Mouse (Mus musculus): ENCODE measurements around the gene Chchd1. TPM values are rescaled to one million over a fixed set of nuclear protein-coding genes. Genes with fewer than 3 reads are reported as not detected.

Gene Chchd1
- 33.2 TPM for polyA plus RNA-seq (2015; fragmentation: Illumina TruSeq; extraction: RNeasy Lipid Tissue Mini Kit (QIAGEN cat#74804); ENCODE audit: insufficient read depth, low read depth, low replicate concordance)

DNA sequence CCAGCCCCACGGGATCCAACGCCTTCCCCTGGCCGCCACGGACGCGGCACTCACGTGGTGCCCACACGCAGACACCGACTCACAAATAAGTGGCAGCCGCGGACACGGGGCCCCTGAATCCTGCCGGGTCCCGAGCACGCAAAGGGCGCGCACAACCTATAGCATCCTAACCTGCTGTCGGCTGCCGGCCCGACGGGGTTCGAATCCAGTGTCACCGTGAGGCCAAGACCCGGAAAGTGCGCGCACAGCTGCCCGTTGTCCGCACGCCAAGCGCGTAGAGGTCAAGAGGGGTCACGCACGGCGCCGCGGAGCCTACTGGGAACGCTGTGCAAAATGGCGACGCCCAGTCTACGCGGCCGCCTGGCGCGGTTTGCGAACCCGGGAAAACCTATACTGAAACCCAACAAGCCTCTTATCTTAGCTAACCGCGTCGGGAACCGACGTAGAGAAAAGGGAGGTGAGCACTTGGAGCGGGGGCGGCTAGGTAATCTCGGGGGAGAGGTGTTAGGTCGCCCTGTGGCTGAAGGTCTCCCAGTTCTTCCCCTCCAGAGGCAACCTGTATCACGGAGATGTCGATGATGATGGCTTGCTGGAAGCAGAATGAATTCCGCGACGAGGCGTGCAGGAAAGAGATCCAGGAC is at the start of gene Chchd1:
Chchd1 (plus strand) TSS at position 266 of the 641 bp plus-strand sequence.

GRCm38 (mm10) chr14:20656361-20656760 is 46.4 kb upstream of the Chchd1 start, which contains the start of gene Myoz1:
TSS of gene Myoz1 (minus strand) at chr14:20656540.

DNA sequence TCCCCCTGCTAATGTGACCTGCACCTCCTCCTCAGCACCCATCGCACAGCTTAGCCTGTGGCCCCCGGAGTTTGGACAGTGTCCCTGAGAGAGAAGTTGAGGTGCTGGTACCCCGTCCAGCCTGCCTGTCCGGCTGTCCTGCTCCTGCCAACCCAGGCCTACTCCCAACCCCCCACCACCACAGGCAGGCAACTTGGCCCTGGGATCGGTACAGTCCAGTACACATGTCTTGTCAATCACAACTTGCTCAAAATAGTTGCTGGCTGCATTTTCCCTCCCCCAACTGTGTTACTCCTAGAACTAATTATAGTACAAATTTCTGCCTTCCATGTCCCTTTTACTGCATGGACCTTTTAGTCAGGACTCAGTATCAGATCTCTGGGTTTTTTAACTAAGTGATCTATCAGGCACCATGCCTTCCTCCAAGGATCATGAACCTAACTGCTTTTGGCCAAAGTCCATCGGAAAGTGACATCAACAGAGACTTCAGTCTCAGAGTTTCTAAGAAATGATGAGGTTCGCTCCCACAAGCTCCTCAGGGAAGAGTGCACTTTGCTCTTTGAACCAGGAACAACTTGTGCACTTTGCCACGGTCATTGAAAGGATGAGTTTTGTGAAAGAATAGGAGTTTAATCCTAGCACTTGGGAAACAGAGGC is 34.5 kb upstream of the Chchd1 start, which contains the start of gene Synpo2l:
Synpo2l (minus strand) TSS at position 201 of the 657 bp plus-strand sequence.

GRCm38 (mm10) chr14:20674064-20674833 is 28.6 kb upstream of the Chchd1 start, which contains the start of gene Sec24c:
TSS of gene Sec24c (plus strand) at chr14:20674308.

DNA sequence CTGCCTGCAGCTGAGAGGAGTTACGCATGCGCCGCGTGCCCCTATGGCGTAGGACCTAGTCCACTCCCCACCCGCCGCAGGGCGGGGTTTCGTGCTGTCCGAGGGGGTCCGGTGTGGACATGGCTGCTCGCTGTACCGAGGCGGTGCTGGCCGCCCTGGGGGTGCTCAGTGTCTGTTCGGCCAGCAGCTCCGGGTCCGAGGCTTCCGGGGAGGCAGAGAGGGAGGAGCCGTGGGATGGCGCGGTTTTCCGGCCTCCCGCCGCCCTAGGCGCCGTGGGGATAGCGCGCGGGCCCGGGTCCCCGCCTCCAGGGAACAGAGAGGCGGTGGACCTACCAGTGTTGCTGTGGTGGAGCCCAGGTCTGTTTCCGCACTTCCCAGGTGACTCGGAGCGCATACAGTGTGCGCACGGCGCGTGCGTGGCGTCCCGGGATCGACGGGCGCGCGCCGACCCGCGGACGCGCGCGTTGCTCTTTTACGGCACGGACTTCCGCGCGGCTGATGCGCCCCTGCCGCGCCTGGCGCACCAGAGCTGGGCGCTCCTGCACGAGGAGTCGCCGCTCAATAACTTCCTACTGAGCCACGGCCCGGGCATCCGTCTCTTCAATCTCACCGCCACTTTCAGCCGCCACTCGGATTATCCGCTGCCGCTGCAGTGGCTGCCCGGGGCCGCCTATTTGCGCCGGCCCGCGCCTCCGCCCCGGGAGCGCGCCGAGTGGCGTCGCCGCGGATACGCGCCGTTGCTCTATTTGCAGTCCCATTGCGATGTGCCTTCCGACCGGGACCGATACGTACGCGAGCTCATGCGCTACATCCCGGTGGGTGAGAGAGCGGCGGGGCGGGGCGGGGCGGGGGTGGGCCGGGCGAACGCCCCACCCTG is 7.7 kb upstream of the Chchd1 start, which contains the start of gene Fut11:
Fut11 (plus strand) TSS at position 85 of the 877 bp plus-strand sequence.

GRCm38 (mm10) chr14:20707201-20708190 is 4.7 kb downstream of the Chchd1 start, which contains the start of gene Zswim8:
TSS of gene Zswim8 (plus strand) at chr14:20707552.

DNA sequence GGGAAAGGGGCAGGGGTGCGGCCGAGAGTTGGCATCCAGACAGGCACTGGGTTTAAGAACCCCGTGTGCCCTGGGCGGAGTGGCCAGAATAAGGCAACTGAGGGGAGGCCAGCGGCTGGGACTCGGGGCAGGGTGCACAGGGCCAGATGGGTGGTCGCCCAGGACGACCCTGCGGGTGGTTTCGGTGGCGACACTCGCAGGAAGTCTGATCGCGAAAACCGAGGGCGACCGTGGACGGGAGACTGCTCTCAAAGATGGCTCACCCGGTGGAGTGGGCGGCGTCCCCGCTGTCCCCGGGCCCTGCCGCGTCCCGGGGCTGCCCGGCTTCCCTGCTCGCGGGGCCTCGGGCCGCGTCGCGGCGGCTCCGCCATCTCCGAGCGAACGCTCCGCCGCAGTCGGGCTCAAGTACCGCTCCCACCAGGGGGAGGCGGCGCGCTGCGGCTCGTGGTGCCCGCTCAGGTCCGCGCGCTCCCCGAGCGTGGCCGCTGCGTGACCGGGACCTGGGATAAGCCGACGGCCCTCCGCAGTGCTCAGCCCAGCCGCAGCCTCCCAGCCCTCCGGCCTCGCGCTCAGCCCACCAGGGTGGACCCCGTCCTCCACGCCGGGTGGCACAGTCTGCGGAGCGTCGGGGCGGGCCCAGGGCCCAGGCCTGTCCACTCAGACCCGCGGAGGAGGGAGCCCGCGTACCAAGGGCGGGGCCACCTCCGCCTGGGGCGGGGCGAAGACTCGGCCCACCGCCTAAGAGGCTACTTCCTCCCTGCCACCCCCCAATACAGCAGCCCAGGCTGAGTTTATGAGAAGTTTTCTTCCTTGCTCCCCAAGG is 31.4 kb downstream of the Chchd1 start, which contains the start of gene Ndst2:
Ndst2 (minus strand) TSS at position 611 of the 823 bp plus-strand sequence.

Other genes with a start within 250 kb of the Chchd1 start
- gene Anxa7, start 222.9 kb upstream of the Chchd1 start, polyA plus RNA-seq (2015; fragmentation: Illumina TruSeq; extraction: RNeasy Lipid Tissue Mini Kit (QIAGEN cat#74804); ENCODE audit: insufficient read depth, low read depth, low replicate concordance): 24.2 TPM
- gene Mss51, start 206.1 kb upstream of the Chchd1 start, polyA plus RNA-seq (2015; fragmentation: Illumina TruSeq; extraction: RNeasy Lipid Tissue Mini Kit (QIAGEN cat#74804); ENCODE audit: insufficient read depth, low read depth, low replicate concordance): 2.0 TPM
- gene Ppp3cb, start 156.4 kb upstream of the Chchd1 start, polyA plus RNA-seq (2015; fragmentation: Illumina TruSeq; extraction: RNeasy Lipid Tissue Mini Kit (QIAGEN cat#74804); ENCODE audit: insufficient read depth, low read depth, low replicate concordance): 10.5 TPM
- gene Usp54, start 61.9 kb upstream of the Chchd1 start, polyA plus RNA-seq (2015; fragmentation: Illumina TruSeq; extraction: RNeasy Lipid Tissue Mini Kit (QIAGEN cat#74804); ENCODE audit: insufficient read depth, low read depth, low replicate concordance): 2.5 TPM
- not detected for gene Myoz1, start 46.5 kb upstream of the Chchd1 start, polyA plus RNA-seq (2015; fragmentation: Illumina TruSeq; extraction: RNeasy Lipid Tissue Mini Kit (QIAGEN cat#74804); ENCODE audit: insufficient read depth, low read depth, low replicate concordance)
- not detected for gene Synpo2l, start 34.7 kb upstream of the Chchd1 start, polyA plus RNA-seq (2015; fragmentation: Illumina TruSeq; extraction: RNeasy Lipid Tissue Mini Kit (QIAGEN cat#74804); ENCODE audit: insufficient read depth, low read depth, low replicate concordance)
- 25.6 TPM for gene Sec24c, start 28.7 kb upstream of the Chchd1 start, polyA plus RNA-seq (2015; fragmentation: Illumina TruSeq; extraction: RNeasy Lipid Tissue Mini Kit (QIAGEN cat#74804); ENCODE audit: insufficient read depth, low read depth, low replicate concordance)
- 2.7 TPM for gene Fut11, start 8.0 kb upstream of the Chchd1 start, polyA plus RNA-seq (2015; fragmentation: Illumina TruSeq; extraction: RNeasy Lipid Tissue Mini Kit (QIAGEN cat#74804); ENCODE audit: insufficient read depth, low read depth, low replicate concordance)
- 30.3 TPM for gene Zswim8, start 4.5 kb downstream of the Chchd1 start, polyA plus RNA-seq (2015; fragmentation: Illumina TruSeq; extraction: RNeasy Lipid Tissue Mini Kit (QIAGEN cat#74804); ENCODE audit: insufficient read depth, low read depth, low replicate concordance)
- 16.2 TPM for gene Ndst2, start 31.6 kb downstream of the Chchd1 start, polyA plus RNA-seq (2015; fragmentation: Illumina TruSeq; extraction: RNeasy Lipid Tissue Mini Kit (QIAGEN cat#74804); ENCODE audit: insufficient read depth, low read depth, low replicate concordance)
- gene Camk2g, start 91.1 kb downstream of the Chchd1 start, polyA plus RNA-seq (2015; fragmentation: Illumina TruSeq; extraction: RNeasy Lipid Tissue Mini Kit (QIAGEN cat#74804); ENCODE audit: insufficient read depth, low read depth, low replicate concordance): 6.3 TPM
- gene Plau, start 133.7 kb downstream of the Chchd1 start, polyA plus RNA-seq (2015; fragmentation: Illumina TruSeq; extraction: RNeasy Lipid Tissue Mini Kit (QIAGEN cat#74804); ENCODE audit: insufficient read depth, low read depth, low replicate concordance): 10.7 TPM
- 8.3 TPM for gene Vcl, start 226.4 kb downstream of the Chchd1 start, polyA plus RNA-seq (2015; fragmentation: Illumina TruSeq; extraction: RNeasy Lipid Tissue Mini Kit (QIAGEN cat#74804); ENCODE audit: insufficient read depth, low read depth, low replicate concordance)

Data from pancreas, adult 10 weeks (tissue).